Mouse (Mus musculus) neural tube, embryonic 14.5 days (tissue): ENCODE data around the gene Gm8251. TPM values are rescaled to one million over a fixed set of nuclear protein-coding genes. Genes with fewer than 3 reads are reported as not detected.
"Not testable (repeated sequence)": the region's sequence is repeated elsewhere in the genome, so short reads cannot be mapped to it uniquely, and the experiment has no call there.

Experiments
- ATAC-seq: fragments of 200-750 bp; cut with Nextera tagmentation; 2 replicates; pipeline ENCODE4 v1.8.0; 2017; ENCODE audit warnings: low read depth, mild to moderate bottlenecking, moderate TSS enrichment, moderate library complexity
- H3K27ac ChIP-seq: fragments of 300-500 bp; sonication (generic); 2 replicates; pipeline ENCODE4 v1.5.1; 2014; ENCODE audit warnings: low read depth, mild to moderate bottlenecking, control low read depth, low read length, moderate library complexity, mixed read lengths
- H3K27me3 ChIP-seq: fragments of 300-500 bp; sonication (generic); 2 replicates; pipeline ENCODE4 v1.6.1; 2014; ENCODE audit warnings: low read length; ENCODE audit not compliant: control insufficient read depth, insufficient read depth
- H3K36me3 ChIP-seq: fragments of 300-500 bp; sonication (generic); 2 replicates; pipeline ENCODE4 v1.6.1; 2014; ENCODE audit warnings: low read length, mixed read lengths; ENCODE audit not compliant: control insufficient read depth, insufficient read depth
- H3K4me1 ChIP-seq: fragments of 300-500 bp; sonication (generic); 2 replicates; pipeline ENCODE4 v1.6.1; 2014; ENCODE audit warnings: low read length; ENCODE audit not compliant: control insufficient read depth, insufficient read depth
- H3K4me2 ChIP-seq: fragments of 300-500 bp; sonication (generic); 2 replicates; pipeline ENCODE4 v1.6.1; 2014; ENCODE audit warnings: mild to moderate bottlenecking, low read depth, low read length, control low read depth
- H3K4me3 ChIP-seq: fragments of 300-500 bp; sonication (generic); 2 replicates; pipeline ENCODE4 v1.5.1; 2014; ENCODE audit warnings: low read depth, low read length, control low read depth, mixed read lengths
- H3K9ac ChIP-seq: fragments of 300-500 bp; sonication (generic); replicated peaks from 2 replicates; pipeline ENCODE4 v1.6.1; 2014; ENCODE audit warnings: low read depth, mild to moderate bottlenecking, control low read depth, low read length, mixed read lengths
- H3K9me3 ChIP-seq: fragments of 300-500 bp; sonication (generic); 2 replicates; pipeline ENCODE4 v1.6.1; 2016; ENCODE audit warnings: low read length; ENCODE audit not compliant: control insufficient read depth
- WGBS: fragments of 180-500 bp; shearing (Covaris S2); extraction: QIAGEN DNeasy Blood & Tissue Kit; methylation state at CpG from one replicate; pipeline ENCODE4 v1.1.7; 2014; 5-methylcytosine and 5-hydroxymethylcytosine counted together
- polyA plus RNA-seq: library from polyadenylated mRNA; unstranded; fragments of >200 nt; fragmentation: Nextera tagmentation; extraction: Ambion mirVana; gene quantifications from 2 replicates; pipeline ENCODE4 v1.2.1, GENCODE M21; 2014

Gm8251 gene
- polyA plus RNA-seq = 0.04 and 0.08 TPM in 2 replicates

DNA sequence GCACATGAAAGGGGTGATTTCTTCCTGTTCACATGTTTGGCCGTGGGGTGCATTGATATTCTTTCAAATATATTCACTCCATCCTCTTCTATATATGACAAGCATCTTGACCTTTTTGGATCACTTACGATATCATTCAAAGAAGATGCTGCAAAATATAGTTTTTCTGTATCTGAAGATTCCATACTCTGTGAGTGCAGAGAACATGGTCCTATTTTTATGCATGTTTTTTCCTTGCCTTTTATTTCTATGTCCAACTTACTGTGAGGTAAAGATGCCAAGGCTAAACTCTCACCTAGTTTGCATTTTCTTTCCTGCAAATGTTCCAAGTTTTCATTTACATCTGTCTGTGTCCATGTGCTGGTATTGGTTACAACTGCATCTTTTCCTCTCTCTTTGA is at the start of gene Gm8251:
Gene Gm8251 (minus strand): TSS at position 101 of the 400 bp plus-strand sequence.
- no peak within 1 kb of the TSS for H3K9ac ChIP-seq
- H3K36me3 ChIP-seq = no peaks in the 10 kb centered on the region
- H3K9me3 ChIP-seq = no peaks in the 10 kb centered on the region
- no peak within 1 kb of the TSS for H3K27ac ChIP-seq
- no peak within 1 kb of the TSS for H3K4me2 ChIP-seq
- H3K27me3 ChIP-seq = no peaks in the 10 kb centered on the region
- no peaks in the 10 kb centered on the region for H3K4me1 ChIP-seq
- no peak within 1 kb of the TSS for H3K4me3 ChIP-seq
- ATAC-seq = no peak
- WGBS = 94% methylated on average over 2 of the region's 2 CpGs

DNA sequence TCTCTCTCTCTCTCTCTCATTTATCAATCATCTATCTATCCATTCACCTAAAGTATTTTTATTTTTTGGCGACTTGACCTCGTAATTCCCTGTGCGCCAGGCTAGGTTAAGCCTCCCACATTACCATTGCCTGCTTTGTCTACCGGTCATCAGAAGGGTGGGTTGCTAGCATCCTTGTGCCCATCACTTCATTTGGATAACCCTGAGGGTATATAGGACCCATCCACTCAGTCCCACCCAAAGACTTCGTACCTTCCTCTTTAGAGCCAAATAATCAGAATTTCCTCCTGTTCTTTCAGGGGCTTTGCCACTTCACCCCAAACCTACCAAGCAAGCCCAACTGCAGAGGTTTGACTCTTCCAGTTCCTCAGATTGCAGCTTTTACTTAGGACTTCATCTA is 41.2 kb upstream of the Gm8251 start:
- Histone ChIP-seq H3K4me2 (peak overlapping the region; percentile 69), H3K9ac (no peak overlapping the region), H3K4me3 (peak overlapping the region; percentile 82), H3K4me1 (peaks cover 6% of the 10 kb centered on the region; the same call in 1 of the 2 replicates), H3K27me3 (no peaks in the 10 kb centered on the region), H3K27ac (no peak overlapping the region), H3K36me3 (peaks cover 15% of the 10 kb centered on the region), H3K9me3 (no peaks in the 10 kb centered on the region)
- ATAC-seq = no peak
- WGBS = 17% methylated on average over 5 of the region's 5 CpGs

DNA sequence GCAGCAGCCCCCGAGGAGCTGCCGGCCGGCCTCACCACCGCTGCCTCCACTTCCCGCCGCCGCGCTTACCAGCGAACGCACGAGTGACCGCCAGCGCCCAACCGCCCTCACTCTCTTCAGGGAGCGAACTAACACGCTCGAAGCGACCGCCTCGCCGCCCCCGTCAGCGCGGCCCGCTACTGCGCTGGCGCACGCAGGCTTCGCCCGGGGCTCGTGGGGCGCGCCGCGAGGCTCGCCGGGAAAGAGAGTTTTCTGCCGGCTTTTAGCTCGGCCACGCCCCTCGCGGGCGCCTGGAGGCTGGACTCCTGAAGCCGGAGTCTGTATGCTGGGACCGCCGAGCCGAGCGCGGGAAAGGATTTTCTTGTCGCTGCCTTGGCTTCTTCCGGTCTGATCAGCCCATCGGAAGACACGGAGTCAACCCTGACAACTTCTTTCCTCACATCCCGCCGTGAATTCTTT is 40.6 kb upstream of the Gm8251 start, which contains the start of gene Tex30:
Gene Tex30 (minus strand): TSS at position 183 of the 459 bp plus-strand sequence.
- H3K4me1 ChIP-seq = peaks cover 6% of the 10 kb centered on the region; the same call in 1 of the 2 replicates
- ATAC-seq = peak; percentile 98
- H3K9ac ChIP-seq = peak within 1 kb of the TSS; percentile 71
- H3K4me3 ChIP-seq = peak within 1 kb of the TSS; percentile 82
- under 1% methylated on average over 55 of the region's 55 CpGs for WGBS
- H3K27ac ChIP-seq = peak within 1 kb of the TSS; percentile 74
- no peaks in the 10 kb centered on the region for H3K9me3 ChIP-seq
- H3K36me3 ChIP-seq = peaks cover 8% of the 10 kb centered on the region
- H3K4me2 ChIP-seq = peak within 1 kb of the TSS; percentile 69
- no peaks in the 10 kb centered on the region for H3K27me3 ChIP-seq

DNA sequence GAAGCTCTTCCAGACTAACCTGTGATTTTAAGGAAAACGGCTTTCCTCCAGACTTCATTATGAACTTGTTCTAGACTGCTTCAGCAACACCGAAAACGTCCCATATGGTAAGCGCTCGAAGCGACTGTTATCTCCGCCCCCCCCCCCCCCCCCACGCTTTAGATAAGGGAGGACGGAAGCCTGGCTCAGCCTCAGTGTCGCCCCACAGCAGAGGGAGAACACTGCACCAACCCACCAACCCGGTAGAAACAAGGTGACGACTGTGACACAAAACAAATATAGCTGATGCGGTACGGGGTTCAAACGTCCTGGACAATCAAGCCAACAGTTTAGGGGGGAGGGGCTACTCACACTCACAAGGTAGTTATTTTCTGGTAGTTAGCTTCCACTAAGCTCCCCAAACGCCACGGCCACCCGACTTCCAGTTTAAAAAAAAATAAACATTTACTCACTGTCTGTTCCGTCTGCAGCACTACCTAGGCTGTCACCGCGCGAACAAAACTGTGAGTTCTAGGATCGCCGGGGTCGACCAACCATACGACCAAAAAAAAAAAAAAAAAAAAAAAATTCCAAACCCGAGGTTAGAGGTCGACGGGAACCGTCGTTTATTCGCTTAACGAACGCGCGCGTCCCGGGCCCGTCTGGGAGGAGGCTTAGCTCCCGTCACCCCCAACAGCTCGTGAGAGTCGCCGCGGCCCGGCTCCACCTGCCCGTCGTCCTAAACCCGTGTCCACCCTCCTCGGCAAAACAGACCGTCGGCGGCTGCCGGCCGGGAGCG is 39.9 kb upstream of the Gm8251 start:
- WGBS = under 1% methylated on average over 54 of the region's 55 CpGs
- Histone ChIP-seq H3K27me3 (no peaks in the 10 kb centered on the region), H3K36me3 (peaks cover 6% of the 10 kb centered on the region; the same call in 1 of the 2 replicates), H3K4me1 (peaks cover 6% of the 10 kb centered on the region; the same call in 1 of the 2 replicates), H3K4me2 (peak overlapping the region; percentile 69), H3K9me3 (no peaks in the 10 kb centered on the region), H3K27ac (peak overlapping the region; percentile 74), H3K9ac (peak overlapping the region; percentile 71), H3K4me3 (peak overlapping the region; percentile 82)
- peak; percentile 81 for ATAC-seq

DNA sequence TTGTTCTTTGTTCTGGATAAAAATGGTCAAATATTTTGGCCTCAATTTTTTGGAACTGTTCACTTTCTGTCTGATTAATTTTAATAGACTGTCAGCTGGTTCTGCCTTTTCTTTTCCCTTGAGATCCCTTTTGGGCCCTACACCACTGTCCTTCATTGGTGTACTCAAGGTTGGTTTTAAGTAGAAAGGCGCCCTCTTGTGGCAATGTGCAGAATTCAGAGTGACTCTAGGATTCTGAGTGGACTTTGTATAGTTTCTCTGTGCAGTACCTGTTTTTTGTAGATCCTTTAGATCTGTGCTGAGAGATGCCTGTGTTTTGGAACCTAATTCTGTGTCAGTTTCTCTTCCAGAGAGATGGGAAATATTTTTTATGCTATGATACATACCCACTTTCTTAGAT is 2.9 kb upstream of the Gm8251 start:
- H3K9ac ChIP-seq = no peak overlapping the region
- H3K4me1 ChIP-seq = no peaks in the 10 kb centered on the region
- H3K9me3 ChIP-seq = no peaks in the 10 kb centered on the region
- no peak overlapping the region for H3K4me3 ChIP-seq
- ATAC-seq = no peak
- 0% methylated on average over 1 of the region's 1 CpGs for WGBS
- H3K27ac ChIP-seq = no peak overlapping the region
- H3K36me3 ChIP-seq = no peaks in the 10 kb centered on the region
- no peaks in the 10 kb centered on the region for H3K27me3 ChIP-seq
- no peak overlapping the region for H3K4me2 ChIP-seq

DNA sequence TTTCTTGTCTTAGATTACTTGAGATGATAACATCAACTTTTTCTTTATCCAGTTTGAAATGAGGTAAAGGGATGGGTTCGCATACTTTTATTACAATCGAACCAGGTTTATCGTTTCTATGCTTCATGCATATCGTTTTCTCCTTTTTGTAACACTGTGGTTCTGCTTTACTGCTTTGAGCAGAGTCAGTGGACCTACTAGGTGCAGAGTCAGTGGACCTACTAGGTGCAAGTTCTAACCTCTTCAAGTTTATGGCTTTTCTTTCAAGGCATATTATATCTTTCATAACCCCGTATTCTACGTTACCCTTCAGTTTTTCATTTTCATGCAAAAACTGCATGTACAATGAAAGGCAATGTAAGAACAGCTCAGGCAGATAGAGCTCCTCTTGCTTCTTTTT is 1.7 kb upstream of the Gm8251 start:
- WGBS = 95% methylated on average over 6 of the region's 6 CpGs
- ATAC-seq = no peak
- Histone ChIP-seq H3K27me3 (no peaks in the 10 kb centered on the region), H3K36me3 (no peaks in the 10 kb centered on the region), H3K4me1 (no peaks in the 10 kb centered on the region), H3K9me3 (no peaks in the 10 kb centered on the region), H3K4me3 (no peak overlapping the region), H3K4me2 (no peak overlapping the region), H3K9ac (no peak overlapping the region), H3K27ac (no peak overlapping the region)

DNA sequence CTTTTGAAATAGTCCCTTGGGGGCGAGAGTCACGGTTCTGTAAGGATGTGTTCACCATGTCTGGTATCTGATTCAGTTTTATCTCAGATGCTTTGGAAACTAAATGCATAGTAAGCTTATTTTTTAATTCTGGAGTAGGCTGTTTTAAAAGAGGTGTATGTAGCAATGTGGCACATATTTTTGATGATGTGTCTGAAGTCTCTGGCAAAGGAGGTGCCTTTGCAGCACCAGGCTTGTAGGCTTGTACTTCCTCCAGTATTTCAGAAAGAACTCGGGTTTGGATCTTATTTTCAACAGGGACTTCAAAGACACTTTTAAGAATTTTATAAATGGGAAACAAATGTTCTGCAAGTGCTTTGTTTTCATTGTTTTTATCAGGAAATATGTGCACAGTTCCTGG is 3.9 kb downstream of the Gm8251 start:
- WGBS = 89% methylated on average over 3 of the region's 3 CpGs
- no peak overlapping the region for H3K27ac ChIP-seq
- H3K4me3 ChIP-seq = no peak overlapping the region
- no peak overlapping the region for H3K4me2 ChIP-seq
- no peaks in the 10 kb centered on the region for H3K36me3 ChIP-seq
- no peak for ATAC-seq
- H3K9me3 ChIP-seq = no peaks in the 10 kb centered on the region
- H3K27me3 ChIP-seq = no peaks in the 10 kb centered on the region
- H3K9ac ChIP-seq = no peak overlapping the region
- no peaks in the 10 kb centered on the region for H3K4me1 ChIP-seq

DNA sequence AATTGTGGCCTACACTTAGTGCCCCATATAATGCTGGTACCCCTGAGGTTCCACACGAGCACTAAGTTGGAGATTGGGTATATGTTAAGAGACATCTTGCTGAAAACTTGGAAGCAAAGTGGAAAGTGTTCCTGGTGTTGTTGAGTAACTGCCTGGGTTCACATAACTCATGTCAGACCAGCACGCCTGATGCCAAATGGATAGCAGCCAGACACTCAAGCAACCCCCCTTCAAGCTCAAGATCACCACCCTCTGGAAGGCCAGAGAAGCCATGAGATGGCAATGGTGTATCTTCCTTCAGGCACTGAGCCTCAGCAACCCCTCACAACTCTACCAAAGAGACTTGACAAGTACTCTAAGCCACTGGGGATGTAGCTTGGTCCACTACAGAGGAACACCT is 15.2 kb downstream of the Gm8251 start:
- no peak for ATAC-seq
- Histone ChIP-seq H3K4me2 (no peak overlapping the region), H3K27ac (no peak overlapping the region), H3K27me3 (no peaks in the 10 kb centered on the region), H3K9ac (no peak overlapping the region), H3K9me3 (no peaks in the 10 kb centered on the region), H3K36me3 (no peaks in the 10 kb centered on the region), H3K4me3 (no peak overlapping the region), H3K4me1 (no peaks in the 10 kb centered on the region)
- WGBS = 80% methylated on average over 2 of the region's 2 CpGs

DNA sequence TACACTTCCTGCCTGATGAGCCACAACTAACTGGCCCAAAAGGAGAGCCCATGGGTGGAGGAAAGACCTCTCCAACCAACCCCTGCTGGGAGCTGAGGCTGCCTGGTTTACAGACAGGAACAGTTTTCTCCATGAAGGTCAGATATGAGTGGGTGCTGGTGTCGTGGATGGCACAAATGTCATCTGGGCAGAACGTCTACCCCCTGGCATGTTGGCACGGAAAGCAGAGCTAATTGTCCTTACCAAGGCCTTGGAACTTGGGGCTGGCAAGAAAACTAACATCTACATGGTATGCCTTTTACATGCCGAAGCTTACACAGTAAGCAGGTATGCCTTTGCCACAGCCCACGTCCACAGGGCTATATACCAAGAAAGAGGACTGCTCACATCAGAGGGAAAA is 16.0 kb downstream of the Gm8251 start:
- 83% methylated on average over 5 of the region's 5 CpGs for WGBS
- H3K27ac ChIP-seq, H3K4me3 ChIP-seq, H3K4me2 ChIP-seq, H3K27me3 ChIP-seq, H3K9me3 ChIP-seq, H3K36me3 ChIP-seq, ATAC-seq, H3K4me1 ChIP-seq, H3K9ac ChIP-seq: not testable (repeated sequence)
